25 mouse cellular contexts compared by ENCODE assay signal in the genomic region with DNA sequence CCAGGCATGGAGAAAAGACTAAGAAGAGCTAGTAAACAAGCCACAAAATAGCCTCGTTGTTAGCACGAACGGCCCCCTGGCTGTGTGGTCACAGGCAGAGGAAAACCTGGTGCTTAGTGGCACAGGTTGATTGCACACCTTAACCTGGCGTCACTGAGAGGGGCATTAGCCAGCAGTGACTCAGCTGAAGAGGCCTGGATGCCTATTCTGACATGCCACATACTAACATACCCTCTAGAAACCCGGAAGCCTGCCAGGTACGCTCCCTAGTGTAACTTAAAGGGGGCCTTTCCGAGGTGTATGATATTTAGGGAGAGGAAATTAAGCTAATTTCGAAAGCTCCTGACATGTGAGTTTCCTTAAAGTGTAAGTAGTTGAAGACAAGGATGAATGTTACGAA. TPM values are rescaled to one million over a fixed set of nuclear protein-coding genes. Genes with fewer than 3 reads are reported as not detected.
"Had no signal": no experiment of that assay in that cellular context is flagged by ENCODE, and none has a peak within 500 bp of the region (broad histone marks: within the 10 kb centered on the region; RNA-seq: fewer than 3 reads in every experiment).

No protein-coding gene starts in this region.

- H3K9ac ChIP-seq: heart, embryonic 13.5 days; heart, embryonic 15.5 days; hindbrain, embryonic 12.5 days; hindbrain, embryonic 14.5 days; intestine, embryonic 15.5 days; liver, embryonic 13.5 days had no signal

- H3K9me3 ChIP-seq: heart, embryonic 13.5 days; heart, embryonic 15.5 days; hindbrain, embryonic 10.5 days; hindbrain, embryonic 12.5 days; intestine, embryonic 15.5 days; liver, embryonic 13.5 days had no signal

- H3K27ac ChIP-seq: gastrocnemius, adult 2 months; heart, adult 2 months; heart, embryonic 13.5 days; heart, embryonic 15.5 days; hindbrain, embryonic 10.5 days; hindbrain, embryonic 12.5 days; hindbrain, embryonic 14.5 days; intestine, embryonic 15.5 days; layer of hippocampus, adult 2 months; left cerebral cortex, adult 2 months; liver, embryonic 13.5 days had no signal

- DNase-seq: gastrocnemius, adult 2 months; gastrocnemius, postnatal 10 days; gastrocnemius, postnatal 25 days; heart, adult 2 months; heart, postnatal 4 days; kidney, adult 18-20 months; kidney, adult 8-10 months; kidney, postnatal 10 days; kidney, postnatal 25 days; kidney, postnatal 4 days; liver; liver, embryonic 13.5 days had no signal

- ATAC-seq: hindbrain, embryonic 16.5 days; inflammation-experienced regulatory T-cells, adult 6 months; intestine, embryonic 15.5 days; intestine, postnatal 0 days had no signal

- H3K27me3 ChIP-seq: heart, embryonic 13.5 days; heart, embryonic 15.5 days; hindbrain, embryonic 12.5 days; intestine, embryonic 15.5 days; liver, embryonic 13.5 days had no signal

- H3K4me3 ChIP-seq: gastrocnemius, adult 2 months; heart, adult 2 months; heart, embryonic 13.5 days; heart, embryonic 15.5 days; hindbrain, embryonic 10.5 days; hindbrain, embryonic 12.5 days; intestine, embryonic 15.5 days; layer of hippocampus, adult 2 months; left cerebral cortex, adult 2 months; liver, embryonic 13.5 days had no signal

- H3K4me2 ChIP-seq: heart, embryonic 11.5 days; heart, embryonic 13.5 days; heart, embryonic 15.5 days; hindbrain, embryonic 12.5 days; hindbrain, embryonic 14.5 days; intestine, embryonic 15.5 days; liver, embryonic 11.5 days; liver, embryonic 13.5 days had no signal

- H3K36me3 ChIP-seq: heart, embryonic 13.5 days; heart, embryonic 15.5 days; hindbrain, embryonic 10.5 days; hindbrain, embryonic 12.5 days; intestine, embryonic 15.5 days; liver, embryonic 13.5 days had no signal

RNA-seq across cellular contexts. Expression of gene Gm20721, which starts 29.9 kb away (rescaled TPM):
- polyA plus RNA-seq: heart, adult 2 months; inflammation-experienced regulatory T-cells, adult 6 months had no signal
